Comparison of ENCODE assay signal across 11 mouse cellular contexts in genomic region chr16:97466182-97466957, GRCm38 (mm10). TPM values are rescaled to one million over a fixed set of nuclear protein-coding genes. Genes with fewer than 3 reads are reported as not detected.
A peak's percentile ranks its signal among the peaks of the same experiment; 100 is the strongest.
DNase-seq lines count a peak whose midpoint lies in the region; ATAC-seq and TF ChIP-seq lines count a peak whose summit lies in the region.
"Had no signal": no experiment of that assay in that cellular context is flagged by ENCODE, and none has a peak within 500 bp of the region (broad histone marks: within the 10 kb centered on the region; RNA-seq: fewer than 3 reads in every experiment).

No protein-coding gene starts in this region.

- TF ChIP-seq CTCF in hindbrain, postnatal 0 days (IDR thresholded peaks at IDR 0.05; ENCODE audit: low read depth), result peak; percentile 78
- TF ChIP-seq CTCF in midbrain, postnatal 0 days (IDR thresholded peaks at IDR 0.05), result peak; percentile 77
- peak; percentile 78 for TF ChIP-seq CTCF in stomach, postnatal 0 days (IDR thresholded peaks at IDR 0.05; ENCODE audit: low read depth)

- no peaks in the 10 kb centered on the region for H3K27me3 ChIP-seq in hindbrain, postnatal 0 days (ENCODE audit: insufficient read depth, low read length)
- no peaks in the 10 kb centered on the region for H3K27me3 ChIP-seq in hindbrain, embryonic 16.5 days (replicated peaks; ENCODE audit: control insufficient read depth, insufficient read depth, low read length)
- no peaks in the 10 kb centered on the region for H3K27me3 ChIP-seq in midbrain, postnatal 0 days (ENCODE audit: insufficient read depth, low read length)
- H3K27me3 ChIP-seq in midbrain, embryonic 15.5 days (replicated peaks), result no peaks in the 10 kb centered on the region
- no peaks in the 10 kb centered on the region for H3K27me3 ChIP-seq in stomach, postnatal 0 days (ENCODE audit: control insufficient read depth, insufficient read depth, low read length)
- H3K27me3 ChIP-seq: embryonic facial prominence, embryonic 12.5 days had no signal

- peak; percentile 50 for DNase-seq in hindbrain, postnatal 0 days (ENCODE audit: low spot score)
- peak; percentile 51 for DNase-seq in midbrain, postnatal 0 days (ENCODE audit: low spot score)
- peak; percentile 32 for DNase-seq in adipocyte (ENCODE audit: low spot score)
- DNase-seq in stomach, postnatal 0 days (ENCODE audit: low spot score), result no peak
- no peak for DNase-seq in right cerebral cortex, postnatal 14 days
- DNase-seq: adrenal gland, postnatal 10 days had no signal

- H3K9ac ChIP-seq in hindbrain, postnatal 0 days (replicated peaks; ENCODE audit: low read length), result no peak overlapping the region
- H3K9ac ChIP-seq in hindbrain, embryonic 16.5 days (ENCODE audit: low read depth, low read length), result no peak overlapping the region
- no peak overlapping the region for H3K9ac ChIP-seq in midbrain, postnatal 0 days (replicated peaks; ENCODE audit: low read length, poor library complexity, severe bottlenecking)
- no peak overlapping the region for H3K9ac ChIP-seq in midbrain, embryonic 15.5 days
- no peak overlapping the region for H3K9ac ChIP-seq in stomach, postnatal 0 days (ENCODE audit: low read length)
- H3K9ac ChIP-seq: embryonic facial prominence, embryonic 12.5 days had no signal

- 63% methylated on average over 4 of the region's 4 CpGs for WGBS in hindbrain, postnatal 0 days
- 52% methylated on average over 4 of the region's 4 CpGs for WGBS in hindbrain, embryonic 16.5 days
- 58% methylated on average over 4 of the region's 4 CpGs for WGBS in midbrain, postnatal 0 days
- 55% methylated on average over 4 of the region's 4 CpGs for WGBS in midbrain, embryonic 15.5 days
- 49% methylated on average over 4 of the region's 4 CpGs for WGBS in stomach, postnatal 0 days

- ATAC-seq in hindbrain, postnatal 0 days, result no peak
- no peak for ATAC-seq in hindbrain, embryonic 16.5 days
- no peak for ATAC-seq in midbrain, postnatal 0 days (ENCODE audit: low FRiP score)
- ATAC-seq in midbrain, embryonic 15.5 days (replicated peaks), result no peak
- ATAC-seq in stomach, postnatal 0 days (ENCODE audit: low FRiP score, low TSS enrichment), result no peak

- no peak for TF ChIP-seq EP300 in stomach, postnatal 0 days (optimal IDR thresholded peaks at IDR 0.05)

- no peak overlapping the region for H3K4me2 ChIP-seq in hindbrain, postnatal 0 days (ENCODE audit: low read depth, low read length)
- no peak overlapping the region for H3K4me2 ChIP-seq in hindbrain, embryonic 16.5 days (ENCODE audit: low read length)
- H3K4me2 ChIP-seq in midbrain, postnatal 0 days (ENCODE audit: low read depth, low read length, poor library complexity, severe bottlenecking), result no peak overlapping the region
- no peak overlapping the region for H3K4me2 ChIP-seq in midbrain, embryonic 15.5 days
- no peak overlapping the region for H3K4me2 ChIP-seq in stomach, postnatal 0 days (replicated peaks; ENCODE audit: low read depth)
- H3K4me2 ChIP-seq: embryonic facial prominence, embryonic 12.5 days; heart, embryonic 11.5 days had no signal

- no peak overlapping the region for H3K4me3 ChIP-seq in hindbrain, postnatal 0 days (ENCODE audit: low read length)
- H3K4me3 ChIP-seq in hindbrain, embryonic 16.5 days (ENCODE audit: low read length), result no peak overlapping the region
- H3K4me3 ChIP-seq in midbrain, postnatal 0 days (ENCODE audit: low read depth, low read length), result no peak overlapping the region
- H3K4me3 ChIP-seq in midbrain, embryonic 15.5 days, result no peak overlapping the region
- no peak overlapping the region for H3K4me3 ChIP-seq in stomach, postnatal 0 days (ENCODE audit: low read depth, low read length)
- H3K4me3 ChIP-seq: embryonic facial prominence, embryonic 12.5 days had no signal

- H3K9me3 ChIP-seq in hindbrain, postnatal 0 days (ENCODE audit: low read length), result no peaks in the 10 kb centered on the region
- H3K9me3 ChIP-seq in hindbrain, embryonic 16.5 days (ENCODE audit: control insufficient read depth, low read length), result no peaks in the 10 kb centered on the region
- no peaks in the 10 kb centered on the region for H3K9me3 ChIP-seq in midbrain, postnatal 0 days (ENCODE audit: low read length)
- H3K9me3 ChIP-seq in midbrain, embryonic 15.5 days, result no peaks in the 10 kb centered on the region
- no peaks in the 10 kb centered on the region for H3K9me3 ChIP-seq in stomach, postnatal 0 days (ENCODE audit: control insufficient read depth, low read length)
- H3K9me3 ChIP-seq: embryonic facial prominence, embryonic 12.5 days had no signal

- no peaks in the 10 kb centered on the region for H3K36me3 ChIP-seq in hindbrain, postnatal 0 days (ENCODE audit: insufficient read depth, low read length)
- H3K36me3 ChIP-seq in hindbrain, embryonic 16.5 days (ENCODE audit: control insufficient read depth, insufficient read depth, low read length), result no peaks in the 10 kb centered on the region
- H3K36me3 ChIP-seq in midbrain, postnatal 0 days (ENCODE audit: insufficient read depth, low read length), result no peaks in the 10 kb centered on the region
- H3K36me3 ChIP-seq in midbrain, embryonic 15.5 days (replicated peaks), result no peaks in the 10 kb centered on the region
- no peaks in the 10 kb centered on the region for H3K36me3 ChIP-seq in stomach, postnatal 0 days (ENCODE audit: control insufficient read depth, insufficient read depth, low read length)
- H3K36me3 ChIP-seq: embryonic facial prominence, embryonic 12.5 days had no signal

- H3K27ac ChIP-seq in hindbrain, postnatal 0 days, result no peak overlapping the region
- H3K27ac ChIP-seq in hindbrain, embryonic 16.5 days (ENCODE audit: low read depth, low read length), result no peak overlapping the region
- H3K27ac ChIP-seq in midbrain, postnatal 0 days (ENCODE audit: low read depth, low read length), result no peak overlapping the region
- H3K27ac ChIP-seq in midbrain, embryonic 15.5 days, result no peak overlapping the region
- H3K27ac ChIP-seq in stomach, postnatal 0 days (replicated peaks), result no peak overlapping the region
- H3K27ac ChIP-seq: embryonic facial prominence, embryonic 12.5 days had no signal

- no peaks in the 10 kb centered on the region for H3K4me1 ChIP-seq in hindbrain, postnatal 0 days (ENCODE audit: insufficient read depth, low read length)
- no peaks in the 10 kb centered on the region for H3K4me1 ChIP-seq in hindbrain, embryonic 16.5 days (ENCODE audit: control insufficient read depth, insufficient read depth, low read depth, low read length)
- H3K4me1 ChIP-seq in midbrain, postnatal 0 days (ENCODE audit: insufficient read depth, low read length), result no peaks in the 10 kb centered on the region
- 0 out of 2 replicates have a peak, but pooled peaks cover 2% of the 10 kb centered on the region for H3K4me1 ChIP-seq in midbrain, embryonic 15.5 days
- peaks cover 3% of the 10 kb centered on the region; the same call in 1 of the 2 replicates for H3K4me1 ChIP-seq in stomach, postnatal 0 days (replicated peaks; ENCODE audit: control insufficient read depth, insufficient read depth)

RNA-seq across cellular contexts. Expression of gene Mx1, which starts 3.7 kb away (rescaled TPM):
- total RNA-seq in hindbrain, postnatal 0 days (2014; rRNA removed), result 0.42 and 0.86 TPM in 2 replicates
- 0.21 TPM in 1 of 2 replicates, not detected in the other for polyA plus RNA-seq in hindbrain, postnatal 0 days (2015; fragmentation: Nextera tagmentation; extraction: Ambion mirVana)
- polyA plus RNA-seq in hindbrain, embryonic 16.5 days (2015; fragmentation: Nextera tagmentation; extraction: Ambion mirVana), result 0.16 and 0.23 TPM in 2 replicates
- total RNA-seq in midbrain, postnatal 0 days (2014; rRNA removed), result 0.05 and 0.38 TPM in 2 replicates
- 0.05 and 0.15 TPM in 2 replicates for polyA plus RNA-seq in midbrain, postnatal 0 days (2015; fragmentation: Nextera tagmentation; extraction: Ambion mirVana)
- 0.19 and 0.34 TPM in 2 replicates for polyA plus RNA-seq in midbrain, embryonic 15.5 days (2015; fragmentation: Nextera tagmentation; extraction: Ambion mirVana)
- 0.42 and 0.69 TPM in 2 replicates for polyA plus RNA-seq in stomach, postnatal 0 days (2015; fragmentation: Nextera tagmentation; extraction: Ambion mirVana)
- polyA plus RNA-seq: heart, embryonic 11.5 days had no signal

RNA-seq across cellular contexts. Expression of gene Fam3b, which starts 48.2 kb away (rescaled TPM):
- not detected in 2 replicates for total RNA-seq in hindbrain, postnatal 0 days (2014; rRNA removed)
- polyA plus RNA-seq in hindbrain, postnatal 0 days (2015; fragmentation: Nextera tagmentation; extraction: Ambion mirVana), result not detected in 2 replicates
- not detected in 2 replicates for polyA plus RNA-seq in hindbrain, embryonic 16.5 days (2015; fragmentation: Nextera tagmentation; extraction: Ambion mirVana)
- not detected in 2 replicates for total RNA-seq in midbrain, postnatal 0 days (2014; rRNA removed)
- not detected in 2 replicates for polyA plus RNA-seq in midbrain, postnatal 0 days (2015; fragmentation: Nextera tagmentation; extraction: Ambion mirVana)
- polyA plus RNA-seq in midbrain, embryonic 15.5 days (2015; fragmentation: Nextera tagmentation; extraction: Ambion mirVana), result not detected in 2 replicates
- 50.6 and 55.3 TPM in 2 replicates for polyA plus RNA-seq in stomach, postnatal 0 days (2015; fragmentation: Nextera tagmentation; extraction: Ambion mirVana)
- total RNA-seq: layer of hippocampus, adult 8-10 months had no signal
- polyA plus RNA-seq: embryonic facial prominence, embryonic 12.5 days; heart, embryonic 11.5 days had no signal

Comparison
In these comparisons a context has a peak if more than half of its experiments do, and no peak if none do; other contexts are left out.
1. DNase-seq: peak in hindbrain, postnatal 0 days (single experiment), midbrain, postnatal 0 days (single experiment) and adipocyte (single experiment); none in stomach, postnatal 0 days (single experiment) and right cerebral cortex, postnatal 14 days (single experiment).
2. RNA of gene Fam3b, which starts 48.2 kb away (polyA plus RNA-seq): 50.6 to 55.3 TPM in stomach, postnatal 0 days; not detected in hindbrain, postnatal 0 days, not detected in hindbrain, embryonic 16.5 days, not detected in midbrain, postnatal 0 days and not detected in midbrain, embryonic 15.5 days; every median in the first group is over 10 times any median in the second.
3. Peak in every context shown above with its lines, with median percentiles within 50 percentile points of each other: CTCF ChIP-seq.